Mouse (Mus musculus) CH12.LX (cell line): Measurements from ENCODE around the gene Ddx28. TPM values are rescaled to one million over a fixed set of nuclear protein-coding genes. Genes with fewer than 3 reads are reported as not detected.
"Not testable (repeated sequence)": the region's sequence is repeated elsewhere in the genome, so short reads cannot be mapped to it uniquely, and the experiment has no call there.

Experiments used
- DNase-seq: peaks from one replicate; pipeline ENCODE4 v3.0.0-alpha.2; 2013; ENCODE audit errors: extremely low read depth
- H3K27ac ChIP-seq: 2 replicates; pipeline ENCODE4 v1.5.1; 2012; ENCODE audit warnings: low read depth, mild to moderate bottlenecking, control low read depth, moderate library complexity; ENCODE audit not compliant: insufficient read depth
- H3K27me3 ChIP-seq: replicated peaks from 2 replicates; pipeline ENCODE3; 2012; ENCODE audit warnings: inconsistent platforms
- H3K36me3 ChIP-seq, 2 experiments: replicated peaks in 1 of 2; 2 replicates each; pipeline versions ENCODE3 to v1.6.1; 2012; ENCODE audit warnings: inconsistent platforms in 1 of 2, low read length in 1 of 2, mild to moderate bottlenecking in 1 of 2, mixed read lengths in 1 of 2, moderate library complexity in 1 of 2; ENCODE audit not compliant: control insufficient read depth in 1 of 2, insufficient read depth in 1 of 2
- H3K4me1 ChIP-seq, 2 experiments: 2 replicates each; pipeline ENCODE4 v1.6.1; 2012; ENCODE audit warnings: inconsistent platforms in 1 of 2, moderate library complexity in 1 of 2; ENCODE audit not compliant: insufficient read depth in 2 of 2, control insufficient read depth in 1 of 2
- H3K4me2 ChIP-seq: 2 replicates; pipeline ENCODE4 v1.6.1; 2012; ENCODE audit warnings: low read depth, mild to moderate bottlenecking, control low read depth; ENCODE audit not compliant: poor library complexity, insufficient read depth, severe bottlenecking
- H3K4me3 ChIP-seq, 3 experiments: fragments of 150-350 bp in 1 of 3; sonication (generic) in 1 of 3; replicated peaks in 1 of 3; 2 replicates each; pipeline versions ENCODE3 to v1.5.1; 2011 to 2012; ENCODE audit warnings: low read depth in 2 of 3, low read length in 2 of 3, mild to moderate bottlenecking in 2 of 3, moderate library complexity in 2 of 3, control low read depth in 1 of 3, improper control_type of control experiment in 1 of 3, inconsistent platforms in 1 of 3, mixed read lengths in 1 of 3; ENCODE audit not compliant: poor library complexity in 1 of 3
- H3K79me2 ChIP-seq: replicated peaks from 2 replicates; pipeline ENCODE4 v1.6.1; 2012; ENCODE audit warnings: mild to moderate bottlenecking, moderate library complexity; ENCODE audit not compliant: control insufficient read depth, poor library complexity, insufficient read depth, severe bottlenecking; ENCODE audit errors: extremely low read depth
- H3K9ac ChIP-seq: 2 replicates; pipeline ENCODE4 v1.6.1; 2012; ENCODE audit warnings: low read depth, mild to moderate bottlenecking, control low read depth, moderate library complexity; ENCODE audit not compliant: insufficient read depth
- H3K9me3 ChIP-seq: replicated peaks from 2 replicates; pipeline ENCODE3; 2012; ENCODE audit warnings: low read length, inconsistent platforms, mixed read lengths
- BHLHE40 ChIP-seq: IDR thresholded peaks from 2 replicates; pipeline ENCODE4 v1.6.1; 2011; ENCODE audit warnings: mild to moderate bottlenecking, low read depth, low read length, improper control_type of control experiment
- CHD1 ChIP-seq: IDR thresholded peaks from 2 replicates; pipeline ENCODE4 v1.6.1; 2012; ENCODE audit warnings: low read depth, low read length, improper control_type of control experiment, inconsistent platforms
- ETS1 ChIP-seq: conservative IDR thresholded peaks from 2 replicates; pipeline ENCODE4 v1.6.1; 2012; ENCODE audit warnings: low read depth, mild to moderate bottlenecking, inconsistent platforms, low read length, improper control_type of control experiment, moderate library complexity
- HCFC1 ChIP-seq: IDR thresholded peaks from 2 replicates; pipeline ENCODE4 v1.6.1; 2012; ENCODE audit warnings: low read depth, mild to moderate bottlenecking, inconsistent platforms, low read length, improper control_type of control experiment
- MAFK ChIP-seq: IDR thresholded peaks from 2 replicates; pipeline ENCODE4 v1.6.1; 2011; ENCODE audit warnings: low read length, improper control_type of control experiment; ENCODE audit not compliant: insufficient replicate concordance
- MAX ChIP-seq: IDR thresholded peaks from 2 replicates; pipeline ENCODE4 v1.6.1; 2011; ENCODE audit warnings: low read length, improper control_type of control experiment
- NRF1 ChIP-seq: IDR thresholded peaks from 2 replicates; pipeline ENCODE4 v1.6.1; 2014; ENCODE audit warnings: low read depth, mild to moderate bottlenecking, inconsistent platforms, low read length, improper control_type of control experiment, moderate library complexity
- PAX5 ChIP-seq: IDR thresholded peaks from 2 replicates; pipeline ENCODE4 v1.6.1; 2012; ENCODE audit warnings: low read length, inconsistent platforms, mixed read lengths
- POLR2AphosphoS2 ChIP-seq: IDR thresholded peaks from 2 replicates; pipeline ENCODE4 v1.6.1; 2011; ENCODE audit warnings: low read depth, low read length, improper control_type of control experiment
- RCOR1 ChIP-seq: conservative IDR thresholded peaks from 2 replicates; pipeline ENCODE4 v1.6.1; 2012; ENCODE audit warnings: low read depth, mild to moderate bottlenecking, inconsistent platforms, low read length, improper control_type of control experiment
- TBP ChIP-seq: conservative IDR thresholded peaks from 2 replicates; pipeline ENCODE4 v1.6.1; 2011; ENCODE audit warnings: low read depth, low read length, improper control_type of control experiment
- TCF12 ChIP-seq: IDR thresholded peaks from 2 replicates; pipeline ENCODE4 v1.6.1; 2014; ENCODE audit warnings: low read depth, mild to moderate bottlenecking, inconsistent platforms, low read length, improper control_type of control experiment
- USF1 ChIP-seq: IDR thresholded peaks from 2 replicates; pipeline ENCODE4 v1.6.1; 2014; ENCODE audit warnings: low read depth, mild to moderate bottlenecking, inconsistent platforms, low read length, improper control_type of control experiment
- USF2 ChIP-seq: conservative IDR thresholded peaks from 2 replicates; pipeline ENCODE4 v1.6.1; 2011; ENCODE audit warnings: low read depth, low read length, improper control_type of control experiment
- ZKSCAN1 ChIP-seq: IDR thresholded peaks from 2 replicates; pipeline ENCODE4 v1.6.1; 2012; ENCODE audit warnings: low read depth, inconsistent platforms, low read length, improper control_type of control experiment, borderline replicate concordance
- ZMIZ1 ChIP-seq: IDR thresholded peaks from 2 replicates; pipeline ENCODE4 v1.6.1; 2012; ENCODE audit warnings: low read depth, mild to moderate bottlenecking, inconsistent platforms, low read length, improper control_type of control experiment
- ZNF384 ChIP-seq: IDR thresholded peaks from 2 replicates; pipeline ENCODE4 v1.6.1; 2012; ENCODE audit warnings: low read depth, low read length, improper control_type of control experiment, inconsistent platforms
- dilution Hi-C: fragments of 300-500 bp; cut with MboI; formaldehyde crosslinking; loops from 2 replicates; pipeline ENCODE4 v1.14.3; 2020; ENCODE audit warnings: low sequenced_read_pairs; ENCODE audit not compliant: extremely low pct_unique_long_range_greater_than_20kb, extremely low pct_ligation_motif_present
- in situ Hi-C: fragments of 300-500 bp; cut with MboI; formaldehyde crosslinking; loops from 3 replicates; pipeline ENCODE4 v1.14.3; 2019; ENCODE audit warnings: low sequenced_read_pairs, low pct_ligation_motif_present, low pct_unique_long_range_greater_than_20kb, mixed read lengths
- polyA plus RNA-seq: library from polyadenylated mRNA; unstranded; fragments of >175 nt; gene quantifications from 2 replicates; pipeline ENCODE4 v1.2.1, GENCODE M21; 2012; ENCODE audit warnings: low read depth; ENCODE audit not compliant: insufficient read length
- total RNA-seq, 2 experiments: library from RNA; depleted of rRNA; stranded (reverse); fragments of 300-350 nt in 1 of 2; fragments of >200 nt in 1 of 2; gene quantifications; 2 replicates each; pipeline ENCODE4 v1.2.3; 2012 to 2014

Gene Ddx28
- total and polyA plus RNA-seq, 3 experiments, result 15.5 to 21.8 (median 19.8) TPM

DNA sequence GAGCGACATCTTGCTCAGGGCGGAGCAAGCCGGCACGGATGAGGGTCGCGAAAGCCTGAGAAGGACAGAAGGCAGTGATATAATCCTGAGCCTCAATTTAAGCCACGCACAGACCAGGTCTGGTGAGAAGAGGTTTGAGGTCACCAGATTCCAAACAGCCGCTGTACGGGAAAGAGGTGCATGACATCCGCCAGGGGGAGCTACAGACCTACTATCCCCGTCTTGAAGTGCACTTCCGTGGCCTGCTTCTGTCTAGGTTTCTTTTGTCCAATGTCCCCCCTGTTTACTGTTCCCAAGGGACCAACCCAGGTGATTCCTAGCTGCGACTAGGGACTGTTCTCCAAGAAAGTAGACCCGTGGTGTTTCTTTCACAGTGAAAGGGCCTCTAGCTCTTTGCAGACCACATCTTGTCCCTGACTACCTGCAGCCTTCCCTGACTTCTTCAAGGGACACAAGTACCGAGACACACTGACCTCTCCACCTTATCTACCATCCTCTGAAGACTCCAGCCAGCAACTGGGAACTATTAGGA is 20.8 kb downstream of the Ddx28 start, which contains the start of gene Dus2 (continued):
- TF ChIP-seq PAX5, result no peak
- no peak for TF ChIP-seq POLR2AphosphoS2
- TF ChIP-seq ETS1, result no peak
- TF ChIP-seq USF2, result no peak
- no peak for TF ChIP-seq ZMIZ1
- no peak for TF ChIP-seq ZKSCAN1
- peak; percentile 43; the same call in 1 of the 2 replicates for TF ChIP-seq MAX
- 0 out of 2 replicates have a peak, but pooled peaks have one; percentile 29 for TF ChIP-seq HCFC1
- TF ChIP-seq MAFK, result no peak
- TF ChIP-seq NRF1, result no peak
- TF ChIP-seq TCF12, result no peak; the same call in 1 of the 2 replicates
- TF ChIP-seq ZNF384, result no peak
- peak; percentile 42; the same call in 1 of the 2 replicates for TF ChIP-seq BHLHE40
- TF ChIP-seq USF1, result no peak
- no peak for TF ChIP-seq CHD1
- TF ChIP-seq TBP, result no peak
- TF ChIP-seq RCOR1, result no peak

DNA sequence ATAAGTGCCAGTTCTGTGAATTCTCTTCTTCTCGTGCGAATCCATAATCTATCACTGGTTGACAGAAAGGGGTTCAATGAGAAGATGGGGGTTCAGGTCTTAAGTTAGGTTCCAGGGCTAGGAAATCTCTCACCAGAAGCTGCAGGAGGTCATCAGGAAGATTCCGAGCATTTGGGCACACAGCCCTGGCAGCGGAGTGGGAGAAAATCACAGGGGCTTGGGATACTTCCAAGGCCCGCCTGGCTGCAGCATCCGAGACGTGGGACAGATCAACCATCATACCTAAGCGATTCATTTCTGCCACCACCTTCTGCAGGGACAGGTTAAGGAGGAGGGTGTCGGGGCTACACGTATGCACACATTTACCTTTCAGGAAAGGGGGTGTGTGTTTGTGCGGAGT is 23.1 kb downstream of the Ddx28 start:
- Histone ChIP-seq H3K27me3 (peaks cover 6% of the 10 kb centered on the region), H3K27ac (no peak overlapping the region), H3K4me3 (no peak overlapping the region), H3K9me3 (no peaks in the 10 kb centered on the region), H3K9ac (no peak overlapping the region), H3K36me3 (no peaks in the 10 kb centered on the region), H3K79me2 (no peaks in the 10 kb centered on the region), H3K4me1 (peaks cover 13 to 29% of the 10 kb centered on the region in 2 experiments), H3K4me2 (no peak overlapping the region)
- TF ChIP-seq ZMIZ1, result no peak
- dilution Hi-C loops (no loop called here), in situ Hi-C loops (no loop called here)
- no peak for DNase-seq

DNA sequence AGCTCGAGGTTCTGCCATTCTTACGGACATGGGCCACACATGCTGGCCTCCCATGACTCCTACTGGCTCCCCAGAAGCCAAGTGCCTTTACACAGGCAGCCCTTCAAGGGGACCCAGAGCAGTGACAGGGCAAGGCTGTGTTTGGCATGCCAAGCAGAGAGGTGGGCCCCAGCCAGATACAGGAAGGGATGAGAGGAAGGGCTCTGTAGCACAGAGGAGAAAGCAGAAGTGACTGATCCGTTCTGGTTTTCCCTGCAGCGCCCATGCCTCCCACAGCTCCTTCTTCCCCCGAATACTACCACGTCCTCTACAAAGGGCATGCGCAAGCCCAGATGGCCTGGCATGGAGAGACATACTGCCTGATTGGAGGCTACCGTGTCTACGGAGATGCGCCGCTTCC is 28.3 kb downstream of the Ddx28 start:
- in situ Hi-C loops, H3K4me3 ChIP-seq, H3K9ac ChIP-seq, H3K36me3 ChIP-seq, H3K79me2 ChIP-seq, H3K9me3 ChIP-seq, DNase-seq, H3K27ac ChIP-seq, H3K27me3 ChIP-seq, dilution Hi-C loops, H3K4me2 ChIP-seq: not testable (repeated sequence)
- H3K4me1 ChIP-seq, result peaks cover 5 to 11% of the 10 kb centered on the region in 2 experiments; a peak in 3 of 4 replicates
